Mouse (Mus musculus) cortical plate, adult 2 months (tissue): ENCODE data around the gene Adam8. TPM values are rescaled to one million over a fixed set of nuclear protein-coding genes. Genes with fewer than 3 reads are reported as not detected.

Source experiments
- H3K27ac ChIP-seq: fragments of 200-500 bp; 2 replicates; pipeline ENCODE4 v1.5.1; 2012; ENCODE audit warnings: low read length, control low read depth, inconsistent platforms; ENCODE audit not compliant: insufficient read depth
- H3K4me1 ChIP-seq: fragments of 200-500 bp; 2 replicates; pipeline ENCODE4 v1.6.1; 2011; ENCODE audit warnings: low read length; ENCODE audit not compliant: control insufficient read depth, insufficient read depth
- H3K4me3 ChIP-seq: fragments of 200-500 bp; 2 replicates; pipeline ENCODE4 v1.5.1; 2011; ENCODE audit warnings: mild to moderate bottlenecking, low read length, control low read depth; ENCODE audit not compliant: insufficient read depth
- CTCF ChIP-seq: fragments of 200-500 bp; IDR thresholded peaks from 2 replicates; pipeline ENCODE4 v1.5.1; 2011; ENCODE audit warnings: mild to moderate bottlenecking, control low read depth, low read length; ENCODE audit not compliant: insufficient read depth; ENCODE audit errors: extremely low read depth
- POLR2A ChIP-seq: fragments of 200-500 bp; IDR thresholded peaks from 2 replicates; pipeline ENCODE4 v1.6.1; 2011; ENCODE audit warnings: mild to moderate bottlenecking, low read length, control low read depth; ENCODE audit not compliant: insufficient read depth; ENCODE audit errors: extremely low read depth
- polyA plus RNA-seq: library from polyadenylated mRNA; depleted of rRNA; stranded (reverse); fragments of >200 nt; gene quantifications from 2 replicates; pipeline ENCODE4 v1.2.3, GENCODE M21; 2012

The Adam8 gene
- polyA plus RNA-seq, 1 experiment = 6.2 TPM

- H3K4me3 ChIP-seq = no peak overlapping the region
- peak; percentile 82 for TF ChIP-seq CTCF
- no peak for TF ChIP-seq POLR2A
- no peak overlapping the region for H3K27ac ChIP-seq
- no peaks in the 10 kb centered on the region for H3K4me1 ChIP-seq
These were observed 22.8 kb downstream of the Adam8 start for GRCm38 (mm10) chr7:139969348-139970130.

GRCm38 (mm10) chr7:139968428-139968827 lies 23.9 kb downstream of the Adam8 start:
- H3K4me1 ChIP-seq = no peaks in the 10 kb centered on the region

GRCm38 (mm10) chr7:139967175-139967574 lies 25.2 kb downstream of the Adam8 start:
- no peak overlapping the region for H3K4me3 ChIP-seq
- no peak overlapping the region for H3K27ac ChIP-seq
- H3K4me1 ChIP-seq = no peaks in the 10 kb centered on the region
- TF ChIP-seq POLR2A (no peak), CTCF (no peak)

More at GRCm38 (mm10) chr7:139968428-139968827, 23.9 kb downstream of the Adam8 start:
- no peak overlapping the region for H3K4me3 ChIP-seq
- H3K27ac ChIP-seq = no peak overlapping the region
- TF ChIP-seq CTCF (no peak), POLR2A (no peak)

- no peak overlapping the region for H3K27ac ChIP-seq
- no peaks in the 10 kb centered on the region for H3K4me1 ChIP-seq
- TF ChIP-seq CTCF (no peak), POLR2A (no peak)
- no peak overlapping the region for H3K4me3 ChIP-seq
These were observed 28.5 kb downstream of the Adam8 start for GRCm38 (mm10) chr7:139963814-139964213.

GRCm38 (mm10) chr7:139961141-139961540 lies 31.2 kb downstream of the Adam8 start:
- H3K4me1 ChIP-seq = no peaks in the 10 kb centered on the region
- H3K4me3 ChIP-seq = no peak overlapping the region
- TF ChIP-seq POLR2A (no peak), CTCF (no peak)
- H3K27ac ChIP-seq = no peak overlapping the region

GRCm38 (mm10) chr7:139957958-139958357 lies 34.4 kb downstream of the Adam8 start:
- H3K4me3 ChIP-seq = no peak overlapping the region
- H3K27ac ChIP-seq = no peak overlapping the region
- no peak for TF ChIP-seq POLR2A
- TF ChIP-seq CTCF = no peak
- H3K4me1 ChIP-seq = no peaks in the 10 kb centered on the region

- TF ChIP-seq CTCF (no peak), POLR2A (no peak)
- H3K4me3 ChIP-seq = no peak overlapping the region
- H3K4me1 ChIP-seq = no peaks in the 10 kb centered on the region
- H3K27ac ChIP-seq = no peak overlapping the region
These were observed 34.9 kb downstream of the Adam8 start for GRCm38 (mm10) chr7:139957437-139957836.

- Histone ChIP-seq H3K27ac (no peak overlapping the region), H3K4me3 (no peak overlapping the region), H3K4me1 (no peaks in the 10 kb centered on the region)
- TF ChIP-seq CTCF = no peak
- TF ChIP-seq POLR2A = no peak
These were observed 35.7 kb downstream of the Adam8 start for GRCm38 (mm10) chr7:139956658-139957057.

GRCm38 (mm10) chr7:139955505-139955904 lies 36.9 kb downstream of the Adam8 start:
- Histone ChIP-seq H3K27ac (no peak overlapping the region), H3K4me3 (no peak overlapping the region), H3K4me1 (no peaks in the 10 kb centered on the region)
- TF ChIP-seq CTCF (no peak), POLR2A (no peak)

- H3K4me3 ChIP-seq = no peak overlapping the region
- no peaks in the 10 kb centered on the region for H3K4me1 ChIP-seq
- TF ChIP-seq CTCF (no peak), POLR2A (no peak)
- no peak overlapping the region for H3K27ac ChIP-seq
These were observed 40.2 kb downstream of the Adam8 start for GRCm38 (mm10) chr7:139951991-139952633.

GRCm38 (mm10) chr7:139951079-139951478 lies 41.3 kb downstream of the Adam8 start:
- TF ChIP-seq CTCF = no peak
- no peak for TF ChIP-seq POLR2A
- Histone ChIP-seq H3K4me1 (no peaks in the 10 kb centered on the region), H3K27ac (no peak overlapping the region), H3K4me3 (peak overlapping the region; percentile 34; the same call in 1 of the 2 replicates)
